Mouse (Mus musculus) lung, postnatal 25 days (tissue): Measurements from ENCODE around the gene Usf1.

Experiments
- DNase-seq: peaks from one replicate; pipeline ENCODE4 v3.0.0; 2022; ENCODE audit warnings: low spot score

The Usf1 gene

GRCm38 (mm10) chr1:171452923-171453322 is 41.8 kb downstream of the Usf1 start:
- peak; percentile 56 for DNase-seq

- DNase-seq: no peak
Measured at GRCm38 (mm10) chr1:171454926-171455325, 43.8 kb downstream of the Usf1 start.

GRCm38 (mm10) chr1:171457568-171457967 is 46.5 kb downstream of the Usf1 start:
- no peak for DNase-seq

- DNase-seq: no peak
Measured at GRCm38 (mm10) chr1:171459791-171460190, 48.7 kb downstream of the Usf1 start.

GRCm38 (mm10) chr1:171460551-171461503 is 49.7 kb downstream of the Usf1 start:
- DNase-seq: no peak

GRCm38 (mm10) chr1:171463133-171463532 is 52.0 kb downstream of the Usf1 start:
- no peak for DNase-seq

- no peak for DNase-seq
Measured at GRCm38 (mm10) chr1:171465749-171466412, 54.8 kb downstream of the Usf1 start.

- no peak for DNase-seq
Measured at GRCm38 (mm10) chr1:171466565-171466964, 55.5 kb downstream of the Usf1 start.
